Mouse (Mus musculus) intestine, postnatal 0 days (tissue): ENCODE results near the gene H2al2a. TPM values are rescaled to one million over a fixed set of nuclear protein-coding genes. Genes with fewer than 3 reads are reported as not detected.

Experiments
- ATAC-seq: fragments of 200-750 bp; cut with Nextera tagmentation; 2 replicates; pipeline ENCODE4 v1.8.0; 2017; ENCODE audit warnings: mild to moderate bottlenecking, moderate TSS enrichment, moderate library complexity
- H3K27ac ChIP-seq: fragments of 300-500 bp; sonication (generic); 2 replicates; pipeline ENCODE4 v1.5.1; 2014; ENCODE audit warnings: mild to moderate bottlenecking, low read depth, low read length, moderate library complexity
- H3K27me3 ChIP-seq: fragments of 300-500 bp; sonication (generic); replicated peaks from 2 replicates; pipeline ENCODE4 v1.6.1; 2014; ENCODE audit warnings: low read length, mixed read lengths; ENCODE audit not compliant: control insufficient read depth, insufficient read depth
- H3K36me3 ChIP-seq: fragments of 300-500 bp; sonication (generic); 2 replicates; pipeline ENCODE4 v1.6.1; 2014; ENCODE audit warnings: mild to moderate bottlenecking, moderate library complexity; ENCODE audit not compliant: control insufficient read depth, insufficient read depth
- H3K4me1 ChIP-seq: fragments of 300-500 bp; sonication (generic); replicated peaks from 2 replicates; pipeline ENCODE4 v1.6.1; 2014; ENCODE audit warnings: antibody characterized with exemption, low read length, mixed read lengths; ENCODE audit not compliant: control insufficient read depth, insufficient read depth
- H3K4me2 ChIP-seq: fragments of 300-500 bp; sonication (generic); replicated peaks from 2 replicates; pipeline ENCODE4 v1.6.1; 2014; ENCODE audit warnings: low read depth, mild to moderate bottlenecking, moderate library complexity
- H3K4me3 ChIP-seq: fragments of 300-500 bp; sonication (generic); 2 replicates; pipeline ENCODE4 v1.5.1; 2014; ENCODE audit warnings: low read depth, low read length
- H3K9ac ChIP-seq: fragments of 300-500 bp; sonication (generic); 2 replicates; pipeline ENCODE4 v1.6.1; 2014; ENCODE audit warnings: mild to moderate bottlenecking, low read depth, low read length
- H3K9me3 ChIP-seq: fragments of 300-500 bp; sonication (generic); 2 replicates; pipeline ENCODE4 v1.6.1; 2016; ENCODE audit warnings: mixed run types; ENCODE audit not compliant: control insufficient read depth
- CTCF ChIP-seq: sonication (generic); IDR thresholded peaks from 2 replicates; pipeline ENCODE4 v1.5.1; 2016; ENCODE audit warnings: low read depth, mild to moderate bottlenecking, control low read depth, antibody characterized with exemption, moderate library complexity
- WGBS: fragments of 180-500 bp; shearing (Covaris S2); extraction: QIAGEN DNeasy Blood & Tissue Kit; methylation state at CpG from one replicate; pipeline ENCODE4 v1.1.7; 2014; 5-methylcytosine and 5-hydroxymethylcytosine counted together
- polyA plus RNA-seq: library from polyadenylated mRNA; unstranded; fragments of >200 nt; fragmentation: Nextera tagmentation; extraction: Ambion mirVana; gene quantifications from 2 replicates; pipeline ENCODE4 v1.2.1, GENCODE M21; 2015

Gene H2al2a
- polyA plus RNA-seq, 1 experiment from 2014 or later = not detected

- no peaks in the 10 kb centered on the region for H3K36me3 ChIP-seq
- no peak overlapping the region for H3K4me2 ChIP-seq
- no peak overlapping the region for H3K4me3 ChIP-seq
- no peak for TF ChIP-seq CTCF
- no peaks in the 10 kb centered on the region for H3K4me1 ChIP-seq
- no peak for ATAC-seq
- no peaks in the 10 kb centered on the region for H3K27me3 ChIP-seq
- H3K9ac ChIP-seq = no peak overlapping the region
- no peaks in the 10 kb centered on the region for H3K9me3 ChIP-seq
- H3K27ac ChIP-seq = no peak overlapping the region
- WGBS = 78% methylated on average over 1 of the region's 1 CpGs
These were observed 22.4 kb upstream of the H2al2a start for GRCm38 (mm10) chr2:18019122-18019521.

GRCm38 (mm10) chr2:18017321-18017720, 20.6 kb upstream of the H2al2a start:
- no peak for TF ChIP-seq CTCF
- ATAC-seq = no peak
- H3K9ac ChIP-seq = no peak overlapping the region
- no peak overlapping the region for H3K27ac ChIP-seq
- H3K27me3 ChIP-seq = no peaks in the 10 kb centered on the region
- H3K4me3 ChIP-seq = no peak overlapping the region
- 95% methylated on average over 6 of the region's 6 CpGs for WGBS
- H3K4me1 ChIP-seq = no peaks in the 10 kb centered on the region
- H3K4me2 ChIP-seq = no peak overlapping the region
- no peaks in the 10 kb centered on the region for H3K9me3 ChIP-seq
- H3K36me3 ChIP-seq = no peaks in the 10 kb centered on the region

DNA sequence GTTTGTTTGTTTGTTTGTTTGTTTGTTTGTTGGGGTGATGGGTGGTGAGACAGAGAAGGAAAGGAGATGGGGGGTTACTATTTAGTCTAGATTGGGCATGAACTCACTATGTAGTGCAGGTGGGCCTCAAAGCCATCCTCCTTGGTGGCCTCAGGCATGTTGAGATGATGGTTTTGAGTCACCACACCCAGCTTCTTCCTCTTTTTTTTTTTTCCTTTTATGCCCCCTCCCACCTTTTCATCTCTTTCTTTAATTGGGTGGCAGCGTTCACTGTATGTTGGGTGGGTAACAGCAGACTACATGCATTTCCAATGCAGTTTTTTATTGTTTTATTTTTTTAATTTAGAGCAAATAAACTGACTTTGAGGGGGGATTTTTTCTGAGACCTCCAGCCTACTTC, 19.9 kb upstream of the H2al2a start:
- no peak overlapping the region for H3K4me2 ChIP-seq
- 97% methylated on average over 1 of the region's 1 CpGs for WGBS
- no peaks in the 10 kb centered on the region for H3K36me3 ChIP-seq
- no peaks in the 10 kb centered on the region for H3K4me1 ChIP-seq
- no peak overlapping the region for H3K27ac ChIP-seq
- TF ChIP-seq CTCF = no peak
- no peaks in the 10 kb centered on the region for H3K27me3 ChIP-seq
- ATAC-seq = no peak
- H3K4me3 ChIP-seq = no peak overlapping the region
- H3K9ac ChIP-seq = no peak overlapping the region
- no peaks in the 10 kb centered on the region for H3K9me3 ChIP-seq

GRCm38 (mm10) chr2:18015581-18015980, 18.8 kb upstream of the H2al2a start:
- H3K9ac ChIP-seq = no peak overlapping the region
- WGBS = 66% methylated on average over 3 of the region's 3 CpGs
- H3K9me3 ChIP-seq = no peaks in the 10 kb centered on the region
- no peak overlapping the region for H3K27ac ChIP-seq
- no peak overlapping the region for H3K4me3 ChIP-seq
- H3K36me3 ChIP-seq = no peaks in the 10 kb centered on the region
- no peaks in the 10 kb centered on the region for H3K4me1 ChIP-seq
- no peak for TF ChIP-seq CTCF
- no peak for ATAC-seq
- no peak overlapping the region for H3K4me2 ChIP-seq
- H3K27me3 ChIP-seq = no peaks in the 10 kb centered on the region

DNA sequence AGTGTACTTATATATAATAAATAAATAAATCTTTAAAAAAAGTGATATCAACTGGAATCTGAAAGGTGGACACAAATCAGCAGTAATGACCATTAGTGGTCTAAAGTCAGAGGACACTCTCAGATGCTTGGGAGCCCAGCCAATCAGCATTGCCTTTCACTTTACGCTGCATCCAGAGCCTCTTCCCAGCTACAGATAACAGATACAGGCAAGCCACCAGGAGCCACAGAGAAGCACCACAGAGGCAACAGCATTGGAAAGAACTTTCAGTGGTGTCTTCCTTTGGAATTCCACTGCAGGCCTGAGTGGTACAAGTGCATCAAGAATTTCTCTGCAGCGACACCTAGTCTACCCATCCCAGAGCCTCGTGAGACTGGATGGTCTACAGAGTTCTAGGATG, 16.1 kb upstream of the H2al2a start:
- Histone ChIP-seq H3K9me3 (no peaks in the 10 kb centered on the region), H3K4me2 (no peak overlapping the region), H3K9ac (no peak overlapping the region), H3K4me1 (no peaks in the 10 kb centered on the region), H3K36me3 (no peaks in the 10 kb centered on the region), H3K27me3 (no peaks in the 10 kb centered on the region), H3K27ac (no peak overlapping the region), H3K4me3 (no peak overlapping the region)
- 91% methylated on average over 3 of the region's 3 CpGs for WGBS
- no peak for ATAC-seq
- no peak for TF ChIP-seq CTCF

GRCm38 (mm10) chr2:18011226-18011625, 14.5 kb upstream of the H2al2a start:
- H3K27me3 ChIP-seq = no peaks in the 10 kb centered on the region
- H3K27ac ChIP-seq = no peak overlapping the region
- H3K9ac ChIP-seq = no peak overlapping the region
- ATAC-seq = no peak
- H3K9me3 ChIP-seq = no peaks in the 10 kb centered on the region
- 85% methylated on average over 6 of the region's 6 CpGs for WGBS
- H3K4me1 ChIP-seq = no peaks in the 10 kb centered on the region
- no peak for TF ChIP-seq CTCF
- H3K4me2 ChIP-seq = no peak overlapping the region
- no peaks in the 10 kb centered on the region for H3K36me3 ChIP-seq
- no peak overlapping the region for H3K4me3 ChIP-seq

DNA sequence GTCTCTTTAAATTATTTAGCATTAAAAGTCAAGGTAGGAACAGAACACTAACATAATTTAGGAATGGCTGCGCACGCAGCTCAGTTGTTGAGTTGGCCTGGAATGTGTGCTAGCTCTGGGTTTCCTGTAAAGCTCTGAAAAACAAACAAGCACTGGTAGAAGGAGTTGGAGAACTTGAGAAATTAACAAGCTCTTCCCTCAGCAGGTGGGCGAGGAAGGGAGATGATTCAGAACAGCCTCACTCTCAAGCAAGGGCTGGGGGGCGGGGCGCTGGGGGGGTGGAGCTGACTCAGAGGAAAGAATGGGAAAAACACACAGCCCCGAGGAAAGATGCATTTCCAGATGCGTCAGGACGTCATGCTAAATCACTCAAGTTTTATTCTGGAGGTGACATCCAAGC, 8.4 kb upstream of the H2al2a start:
- no peak for TF ChIP-seq CTCF
- Histone ChIP-seq H3K4me3 (no peak overlapping the region), H3K9me3 (no peaks in the 10 kb centered on the region), H3K36me3 (no peaks in the 10 kb centered on the region), H3K27me3 (no peaks in the 10 kb centered on the region), H3K4me2 (no peak overlapping the region), H3K4me1 (no peaks in the 10 kb centered on the region), H3K27ac (no peak overlapping the region), H3K9ac (no peak overlapping the region)
- ATAC-seq = no peak
- 31% methylated on average over 8 of the region's 8 CpGs for WGBS
